Mouse (Mus musculus) CH12.LX (cell line): ENCODE measurements around the gene E330009J07Rik. TPM values are rescaled to one million over a fixed set of nuclear protein-coding genes. Genes with fewer than 3 reads are reported as not detected.

Source experiments
- DNase-seq: peaks from one replicate; pipeline ENCODE4 v3.0.0-alpha.2; 2013; ENCODE audit errors: extremely low read depth
- H3K27ac ChIP-seq: 2 replicates; pipeline ENCODE4 v1.5.1; 2012; ENCODE audit warnings: low read depth, mild to moderate bottlenecking, control low read depth, moderate library complexity; ENCODE audit not compliant: insufficient read depth
- H3K27me3 ChIP-seq: replicated peaks from 2 replicates; pipeline ENCODE3; 2012; ENCODE audit warnings: inconsistent platforms
- H3K36me3 ChIP-seq, 2 experiments: replicated peaks in 1 of 2; 2 replicates each; pipeline versions ENCODE3 to v1.6.1; 2012; ENCODE audit warnings: inconsistent platforms in 1 of 2, low read length in 1 of 2, mild to moderate bottlenecking in 1 of 2, mixed read lengths in 1 of 2, moderate library complexity in 1 of 2; ENCODE audit not compliant: control insufficient read depth in 1 of 2, insufficient read depth in 1 of 2
- H3K4me1 ChIP-seq, 2 experiments: 2 replicates each; pipeline ENCODE4 v1.6.1; 2012; ENCODE audit warnings: inconsistent platforms in 1 of 2, moderate library complexity in 1 of 2; ENCODE audit not compliant: insufficient read depth in 2 of 2, control insufficient read depth in 1 of 2
- H3K4me2 ChIP-seq: 2 replicates; pipeline ENCODE4 v1.6.1; 2012; ENCODE audit warnings: low read depth, mild to moderate bottlenecking, control low read depth; ENCODE audit not compliant: poor library complexity, insufficient read depth, severe bottlenecking
- H3K4me3 ChIP-seq, 3 experiments: fragments of 150-350 bp in 1 of 3; sonication (generic) in 1 of 3; replicated peaks in 1 of 3; 2 replicates each; pipeline versions ENCODE3 to v1.5.1; 2011 to 2012; ENCODE audit warnings: low read depth in 2 of 3, low read length in 2 of 3, mild to moderate bottlenecking in 2 of 3, moderate library complexity in 2 of 3, control low read depth in 1 of 3, improper control_type of control experiment in 1 of 3, inconsistent platforms in 1 of 3, mixed read lengths in 1 of 3; ENCODE audit not compliant: poor library complexity in 1 of 3
- H3K79me2 ChIP-seq: replicated peaks from 2 replicates; pipeline ENCODE4 v1.6.1; 2012; ENCODE audit warnings: mild to moderate bottlenecking, moderate library complexity; ENCODE audit not compliant: control insufficient read depth, poor library complexity, insufficient read depth, severe bottlenecking; ENCODE audit errors: extremely low read depth
- H3K9ac ChIP-seq: 2 replicates; pipeline ENCODE4 v1.6.1; 2012; ENCODE audit warnings: low read depth, mild to moderate bottlenecking, control low read depth, moderate library complexity; ENCODE audit not compliant: insufficient read depth
- H3K9me3 ChIP-seq: replicated peaks from 2 replicates; pipeline ENCODE3; 2012; ENCODE audit warnings: low read length, inconsistent platforms, mixed read lengths
- BHLHE40 ChIP-seq: IDR thresholded peaks from 2 replicates; pipeline ENCODE4 v1.6.1; 2011; ENCODE audit warnings: mild to moderate bottlenecking, low read depth, low read length, improper control_type of control experiment
- CHD1 ChIP-seq: IDR thresholded peaks from 2 replicates; pipeline ENCODE4 v1.6.1; 2012; ENCODE audit warnings: low read depth, low read length, improper control_type of control experiment, inconsistent platforms
- EP300 ChIP-seq: IDR thresholded peaks from 2 replicates; pipeline ENCODE4 v1.6.1; 2011; ENCODE audit warnings: low read length, improper control_type of control experiment
- ETS1 ChIP-seq: conservative IDR thresholded peaks from 2 replicates; pipeline ENCODE4 v1.6.1; 2012; ENCODE audit warnings: low read depth, mild to moderate bottlenecking, inconsistent platforms, low read length, improper control_type of control experiment, moderate library complexity
- IRF4 ChIP-seq: IDR thresholded peaks from 2 replicates; pipeline ENCODE4 v1.6.1; 2014; ENCODE audit warnings: low read depth, mild to moderate bottlenecking, inconsistent platforms, low read length, improper control_type of control experiment
- JUND ChIP-seq: conservative IDR thresholded peaks from 2 replicates; pipeline ENCODE4 v1.6.1; 2011; ENCODE audit warnings: low read depth, low read length, improper control_type of control experiment
- MYC ChIP-seq: IDR thresholded peaks from 2 replicates; pipeline ENCODE4 v1.6.1; 2011; ENCODE audit warnings: low read depth, mild to moderate bottlenecking, improper control_type of control experiment, low read length
- NELFE ChIP-seq: IDR thresholded peaks from 2 replicates; pipeline ENCODE4 v1.6.1; 2011; ENCODE audit warnings: low read depth, low read length, improper control_type of control experiment
- NRF1 ChIP-seq: IDR thresholded peaks from 2 replicates; pipeline ENCODE4 v1.6.1; 2014; ENCODE audit warnings: low read depth, mild to moderate bottlenecking, inconsistent platforms, low read length, improper control_type of control experiment, moderate library complexity
- PAX5 ChIP-seq: IDR thresholded peaks from 2 replicates; pipeline ENCODE4 v1.6.1; 2012; ENCODE audit warnings: low read length, inconsistent platforms, mixed read lengths
- RCOR1 ChIP-seq: conservative IDR thresholded peaks from 2 replicates; pipeline ENCODE4 v1.6.1; 2012; ENCODE audit warnings: low read depth, mild to moderate bottlenecking, inconsistent platforms, low read length, improper control_type of control experiment
- USF2 ChIP-seq: conservative IDR thresholded peaks from 2 replicates; pipeline ENCODE4 v1.6.1; 2011; ENCODE audit warnings: low read depth, low read length, improper control_type of control experiment
- ZC3H11A ChIP-seq: IDR thresholded peaks from 2 replicates; pipeline ENCODE4 v1.6.1; 2012; ENCODE audit warnings: low read depth, mild to moderate bottlenecking, inconsistent platforms, low read length, improper control_type of control experiment
- ZKSCAN1 ChIP-seq: IDR thresholded peaks from 2 replicates; pipeline ENCODE4 v1.6.1; 2012; ENCODE audit warnings: low read depth, inconsistent platforms, low read length, improper control_type of control experiment, borderline replicate concordance
- ZNF384 ChIP-seq: IDR thresholded peaks from 2 replicates; pipeline ENCODE4 v1.6.1; 2012; ENCODE audit warnings: low read depth, low read length, improper control_type of control experiment, inconsistent platforms
- dilution Hi-C: fragments of 300-500 bp; cut with MboI; formaldehyde crosslinking; loops from 2 replicates; pipeline ENCODE4 v1.14.3; 2020; ENCODE audit warnings: low sequenced_read_pairs; ENCODE audit not compliant: extremely low pct_unique_long_range_greater_than_20kb, extremely low pct_ligation_motif_present
- in situ Hi-C: fragments of 300-500 bp; cut with MboI; formaldehyde crosslinking; loops from 3 replicates; pipeline ENCODE4 v1.14.3; 2019; ENCODE audit warnings: low sequenced_read_pairs, low pct_ligation_motif_present, low pct_unique_long_range_greater_than_20kb, mixed read lengths
- polyA plus RNA-seq: library from polyadenylated mRNA; unstranded; fragments of >175 nt; gene quantifications from 2 replicates; pipeline ENCODE4 v1.2.1, GENCODE M21; 2012; ENCODE audit warnings: low read depth; ENCODE audit not compliant: insufficient read length
- total RNA-seq, 2 experiments: library from RNA; depleted of rRNA; stranded (reverse); fragments of 300-350 nt in 1 of 2; fragments of >200 nt in 1 of 2; gene quantifications; 2 replicates each; pipeline ENCODE4 v1.2.3; 2012 to 2014

Gene E330009J07Rik
- total and polyA plus RNA-seq, 3 experiments: 12.3 to 21.6 (median 13.1) TPM

DNA sequence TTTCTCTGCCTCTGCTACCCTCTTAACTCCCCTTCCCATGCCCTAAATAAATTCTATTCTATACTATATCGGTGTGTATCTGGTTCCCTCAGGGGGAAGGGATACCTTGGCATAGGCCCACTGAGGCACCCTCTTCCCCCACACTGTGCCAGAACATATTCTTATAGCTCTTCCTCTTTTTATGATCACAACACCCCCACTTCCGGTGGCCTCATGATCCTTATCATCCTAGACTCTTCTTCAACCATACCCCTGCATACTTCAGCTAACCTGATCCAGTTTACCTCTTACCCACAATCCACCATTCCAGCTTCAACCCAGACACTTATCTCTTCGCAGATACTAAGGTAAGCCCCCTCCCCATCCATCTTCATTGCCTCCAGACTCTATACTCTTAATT, 24.9 kb downstream of the E330009J07Rik start:
- Histone ChIP-seq H3K4me1 (peaks cover 0 to 22% of the 10 kb centered on the region in 2 experiments; a peak in 2 of 4 replicates), H3K27ac (no peak overlapping the region), H3K36me3 (peaks cover 13 to 69% of the 10 kb centered on the region in 2 experiments), H3K27me3 (no peaks in the 10 kb centered on the region), H3K9me3 (no peaks in the 10 kb centered on the region), H3K9ac (no peak overlapping the region), H3K4me2 (no peak overlapping the region), H3K4me3 (no peak overlapping the region), H3K79me2 (no peaks in the 10 kb centered on the region)
- in situ Hi-C loops (no loop called here), dilution Hi-C loops (no loop called here)
- no peak for DNase-seq
- TF ChIP-seq JUND (no peak), ZNF384 (no peak), NRF1 (no peak), RCOR1 (no peak), ZC3H11A (no peak), BHLHE40 (no peak), ZKSCAN1 (no peak)

- TF ChIP-seq ETS1 (no peak), MYC (no peak), PAX5 (no peak), EP300 (no peak), IRF4 (no peak), CHD1 (no peak)
- peaks cover 0 to 11% of the 10 kb centered on the region in 2 experiments; a peak in 1 of 4 replicates for H3K4me1 ChIP-seq
- H3K9ac ChIP-seq: no peak overlapping the region
- H3K27ac ChIP-seq: no peak overlapping the region
- H3K27me3 ChIP-seq: no peaks in the 10 kb centered on the region
- H3K79me2 ChIP-seq: no peaks in the 10 kb centered on the region
- H3K4me3 ChIP-seq: no peak overlapping the region
- in situ Hi-C loops: no loop called here
- DNase-seq: no peak
- H3K36me3 ChIP-seq: peaks cover 21 to 89% of the 10 kb centered on the region in 2 experiments
- peaks cover 2% of the 10 kb centered on the region for H3K9me3 ChIP-seq
- dilution Hi-C loops: no loop called here
- no peak overlapping the region for H3K4me2 ChIP-seq
Measured at GRCm38 (mm10) chr6:40403640-40404285, 32.2 kb downstream of the E330009J07Rik start.

DNA sequence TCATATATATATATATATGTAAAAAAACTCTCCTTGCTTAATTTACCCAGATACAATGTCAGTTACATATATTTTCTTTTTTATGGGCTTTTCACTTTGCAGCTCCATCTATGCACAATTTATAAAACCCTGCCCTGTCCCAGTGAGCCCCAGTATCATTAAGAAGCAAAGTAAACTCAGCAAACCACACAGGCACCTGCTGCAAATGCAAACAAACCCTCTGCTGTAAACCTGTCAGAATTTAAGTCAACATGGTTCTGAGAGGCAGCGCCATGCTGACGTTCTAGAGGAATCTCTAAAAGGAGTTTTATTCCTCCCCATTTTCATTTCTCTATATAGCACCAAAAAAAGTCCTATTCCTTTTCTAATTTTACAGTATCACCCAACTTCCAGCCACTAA, 33.9 kb downstream of the E330009J07Rik start:
- H3K36me3 ChIP-seq: peaks cover 16 to 87% of the 10 kb centered on the region in 2 experiments
- H3K27ac ChIP-seq: no peak overlapping the region
- peaks cover 3% of the 10 kb centered on the region for H3K9me3 ChIP-seq
- TF ChIP-seq NELFE (no peak), RCOR1 (no peak), USF2 (no peak), MYC (no peak), PAX5 (no peak)
- H3K4me3 ChIP-seq: no peak overlapping the region
- peaks cover 2 to 9% of the 10 kb centered on the region in 2 experiments; a peak in 3 of 4 replicates for H3K4me1 ChIP-seq
- no peak overlapping the region for H3K4me2 ChIP-seq
- H3K9ac ChIP-seq: no peak overlapping the region
- in situ Hi-C loops (no loop called here), dilution Hi-C loops (no loop called here)
- DNase-seq: no peak
- no peaks in the 10 kb centered on the region for H3K27me3 ChIP-seq
- no peaks in the 10 kb centered on the region for H3K79me2 ChIP-seq
